Comparison of ENCODE assay signal across 16 mouse cellular contexts in the genomic region with DNA sequence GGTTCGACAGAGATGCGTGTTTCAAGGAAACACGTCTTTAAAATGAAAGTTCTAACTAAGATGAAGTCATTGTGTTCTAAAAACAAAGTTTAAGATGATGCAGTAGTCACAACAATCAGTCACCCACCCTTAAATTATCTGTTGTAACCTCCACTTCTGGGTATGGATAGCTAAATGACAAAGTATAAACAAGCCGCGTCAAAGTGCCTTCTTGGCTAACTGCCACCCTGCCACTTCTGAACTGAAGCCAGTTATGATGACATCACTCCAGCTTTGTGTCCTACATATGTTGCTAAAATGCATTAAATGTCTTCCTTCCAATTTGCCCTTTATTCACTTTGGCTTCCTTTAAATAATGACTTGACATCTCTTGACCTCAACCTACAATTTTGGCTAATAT.
DNase-seq lines count a peak whose midpoint lies in the region; ATAC-seq and TF ChIP-seq lines count a peak whose summit lies in the region.
"Had no signal": no experiment of that assay in that cellular context is flagged by ENCODE, and none has a peak within 500 bp of the region (broad histone marks: within the 10 kb centered on the region; RNA-seq: fewer than 3 reads in every experiment).

No protein-coding gene starts in this region.

- no peaks in the 10 kb centered on the region for H3K27me3 ChIP-seq in cerebellum, adult 2 months (ENCODE audit: control insufficient read depth, insufficient read depth, low read length)
- H3K27me3 ChIP-seq in heart, embryonic 16.5 days (ENCODE audit: control insufficient read depth, insufficient read depth, low read length), result no peaks in the 10 kb centered on the region
- no peaks in the 10 kb centered on the region for H3K27me3 ChIP-seq in heart, embryonic 11.5 days (ENCODE audit: control insufficient read depth, insufficient read depth, low read length)
- no peaks in the 10 kb centered on the region for H3K27me3 ChIP-seq in lung, postnatal 0 days (replicated peaks; ENCODE audit: insufficient read depth, low read length)
- H3K27me3 ChIP-seq: embryonic facial prominence, embryonic 13.5 days; liver, embryonic 15.5 days had no signal

- H3K4me2 ChIP-seq in heart, embryonic 16.5 days (ENCODE audit: low read depth, low read length), result peak overlapping the region; percentile 42
- H3K4me2 ChIP-seq in heart, embryonic 11.5 days, result no peak overlapping the region
- peak overlapping the region; percentile 25; the same call in 1 of the 2 replicates for H3K4me2 ChIP-seq in lung, postnatal 0 days (replicated peaks; ENCODE audit: low read depth, low read length)
- H3K4me2 ChIP-seq: embryonic facial prominence, embryonic 13.5 days; liver, embryonic 15.5 days had no signal

- no peaks in the 10 kb centered on the region for H3K36me3 ChIP-seq in heart, embryonic 16.5 days (ENCODE audit: control insufficient read depth, insufficient read depth)
- no peaks in the 10 kb centered on the region for H3K36me3 ChIP-seq in heart, embryonic 11.5 days (ENCODE audit: control insufficient read depth, insufficient read depth, low read length)
- H3K36me3 ChIP-seq in lung, postnatal 0 days (ENCODE audit: insufficient read depth, low read length), result no peaks in the 10 kb centered on the region
- H3K36me3 ChIP-seq: embryonic facial prominence, embryonic 13.5 days; hindbrain, embryonic 10.5 days; liver, embryonic 15.5 days had no signal

- peak; percentile 21 for DNase-seq in cerebellum, adult 2 months
- DNase-seq in lung, postnatal 0 days (ENCODE audit: low spot score), result peak; percentile 66
- DNase-seq in lung, postnatal 36 days, result no peak
- peak; percentile 39 for DNase-seq in adrenal gland, postnatal 14 days
- DNase-seq in thymus, postnatal 0 days (ENCODE audit: low spot score), result no peak
- DNase-seq: heart, adult 18-20 months; kidney, adult 8-10 months; kidney, postnatal 25 days; right cerebral cortex, postnatal 4 days had no signal

- TF ChIP-seq POLR2A in cerebellum, adult 2 months (IDR thresholded peaks at IDR 0.05; ENCODE audit: borderline replicate concordance, insufficient read depth, low read length), result no peak

- ATAC-seq in cerebellum, adult (ENCODE audit: insufficient number of reproducible peaks, low FRiP score, low TSS enrichment), result no peak
- no peak for ATAC-seq in heart, embryonic 16.5 days (replicated peaks; ENCODE audit: extremely low read depth, insufficient read depth, low FRiP score)
- ATAC-seq in heart, embryonic 11.5 days (replicated peaks; ENCODE audit: insufficient number of reproducible peaks, low FRiP score, low TSS enrichment), result no peak
- peak; percentile 67 for ATAC-seq in lung, postnatal 0 days
- ATAC-seq: inflammation-experienced regulatory T-cells, adult 6 months had no signal

- TF ChIP-seq CTCF in cerebellum, adult 2 months (IDR thresholded peaks at IDR 0.05; ENCODE audit: borderline replicate concordance, insufficient read depth, low read depth, low read length), result no peak
- no peak for TF ChIP-seq CTCF in lung, postnatal 0 days (IDR thresholded peaks at IDR 0.05)

- no peak overlapping the region for H3K27ac ChIP-seq in cerebellum, adult 2 months (ENCODE audit: insufficient read depth, low read length)
- no peak overlapping the region for H3K27ac ChIP-seq in heart, embryonic 16.5 days (ENCODE audit: low read length)
- no peak overlapping the region for H3K27ac ChIP-seq in heart, embryonic 11.5 days (ENCODE audit: low read depth, low read length)
- H3K27ac ChIP-seq in lung, postnatal 0 days (ENCODE audit: low read length), result no peak overlapping the region
- H3K27ac ChIP-seq: embryonic facial prominence, embryonic 13.5 days; hindbrain, embryonic 10.5 days; liver, embryonic 15.5 days had no signal

- no peaks in the 10 kb centered on the region for H3K4me1 ChIP-seq in cerebellum, adult 2 months (ENCODE audit: control insufficient read depth, insufficient read depth, low read length)
- H3K4me1 ChIP-seq in heart, embryonic 16.5 days (ENCODE audit: control insufficient read depth, insufficient read depth, low read length), result 0 out of 2 replicates have a peak, but pooled peaks cover 3% of the 10 kb centered on the region
- no peaks in the 10 kb centered on the region for H3K4me1 ChIP-seq in heart, embryonic 11.5 days (ENCODE audit: control insufficient read depth, insufficient read depth, low read length)
- H3K4me1 ChIP-seq in lung, postnatal 0 days (ENCODE audit: insufficient read depth, low read depth, low read length), result no peaks in the 10 kb centered on the region
- H3K4me1 ChIP-seq: embryonic facial prominence, embryonic 13.5 days; hindbrain, embryonic 10.5 days; liver, embryonic 15.5 days had no signal

- 42% methylated on average over 5 of the region's 5 CpGs for WGBS in cerebellum, adult 2 months
- 34% methylated on average over 5 of the region's 5 CpGs for WGBS in heart, embryonic 16.5 days
- 77% methylated on average over 5 of the region's 5 CpGs for WGBS in heart, embryonic 11.5 days (ENCODE audit: insufficient replicate concordance)
- WGBS in lung, postnatal 0 days, result 37% methylated on average over 5 of the region's 5 CpGs

- peak; percentile 68; the same call in 1 of the 2 replicates for TF ChIP-seq EP300 in lung, postnatal 0 days (IDR thresholded peaks at IDR 0.05)

- no peaks in the 10 kb centered on the region for H3K9me3 ChIP-seq in heart, embryonic 16.5 days (replicated peaks; ENCODE audit: control insufficient read depth, low read length)
- H3K9me3 ChIP-seq in heart, embryonic 11.5 days (replicated peaks; ENCODE audit: control insufficient read depth, low read length), result no peaks in the 10 kb centered on the region
- no peaks in the 10 kb centered on the region for H3K9me3 ChIP-seq in lung, postnatal 0 days (ENCODE audit: low read length)
- H3K9me3 ChIP-seq: hindbrain, embryonic 10.5 days; liver, embryonic 15.5 days had no signal

- H3K9ac ChIP-seq in heart, embryonic 16.5 days (ENCODE audit: low read length), result no peak overlapping the region
- no peak overlapping the region for H3K9ac ChIP-seq in heart, embryonic 11.5 days (ENCODE audit: low read depth, low read length)
- no peak overlapping the region for H3K9ac ChIP-seq in lung, postnatal 0 days (replicated peaks; ENCODE audit: low read depth)
- H3K9ac ChIP-seq: embryonic facial prominence, embryonic 13.5 days; liver, embryonic 15.5 days had no signal

- no peak overlapping the region for H3K4me3 ChIP-seq in cerebellum, adult 2 months (replicated peaks; ENCODE audit: insufficient read depth, low read depth, low read length)
- peak overlapping the region; percentile 3; the same call in 1 of the 2 replicates for H3K4me3 ChIP-seq in heart, embryonic 16.5 days (ENCODE audit: low read length)
- no peak overlapping the region for H3K4me3 ChIP-seq in heart, embryonic 11.5 days (ENCODE audit: low read depth, low read length)
- H3K4me3 ChIP-seq in lung, postnatal 0 days (ENCODE audit: low read depth, low read length), result peak overlapping the region; percentile 14; the same call in 1 of the 2 replicates
- H3K4me3 ChIP-seq: embryonic facial prominence, embryonic 13.5 days; hindbrain, embryonic 10.5 days; liver, embryonic 15.5 days had no signal

Comparison
In these comparisons a context has a peak if more than half of its experiments do, and no peak if none do; other contexts are left out.
1. DNase-seq: peak in cerebellum, adult 2 months (2 of 2), lung, postnatal 0 days (single experiment) and adrenal gland, postnatal 14 days (single experiment); none in lung, postnatal 36 days (single experiment) and thymus, postnatal 0 days (single experiment).
2. H3K4me3 ChIP-seq: peak in heart, embryonic 16.5 days (single experiment) and lung, postnatal 0 days (single experiment); none in cerebellum, adult 2 months (single experiment) and heart, embryonic 11.5 days (single experiment).